Mouse (Mus musculus) small intestine, adult 2 months (tissue): ENCODE data around the gene Wfdc3.

ENCODE experiments used
- CTCF ChIP-seq: fragments of 200-500 bp; IDR thresholded peaks from 2 replicates; pipeline ENCODE4 v1.5.1; 2012; ENCODE audit warnings: low read depth, mild to moderate bottlenecking, control low read depth, inconsistent platforms, low read length, moderate library complexity, mixed read lengths; ENCODE audit not compliant: insufficient replicate concordance, insufficient read length; ENCODE audit errors: extremely low read depth
- POLR2A ChIP-seq: fragments of 200-500 bp; IDR thresholded peaks from 2 replicates; pipeline ENCODE4 v1.6.1; 2012; ENCODE audit warnings: low read depth, mild to moderate bottlenecking, control low read depth, inconsistent platforms, low read length, moderate library complexity

GRCm38 (mm10) chr2:164737377-164738090 lies 8.2 kb downstream of the Wfdc3 start:
- TF ChIP-seq CTCF (no peak), POLR2A (no peak)
